Mouse (Mus musculus) heart, embryonic 16.5 days (tissue): Measurements from ENCODE around the gene Mthfd1. TPM values are rescaled to one million over a fixed set of nuclear protein-coding genes. Genes with fewer than 3 reads are reported as not detected.

ENCODE experiments used
- ATAC-seq: fragments of 200-750 bp; cut with Nextera tagmentation; replicated peaks from 2 replicates; pipeline ENCODE4 v1.8.0; 2017; ENCODE audit warnings: moderate number of reproducible peaks; ENCODE audit not compliant: insufficient read depth, low FRiP score; ENCODE audit errors: extremely low read depth
- H3K27ac ChIP-seq: fragments of 300-500 bp; sonication (generic); 2 replicates; pipeline ENCODE4 v1.5.1; 2014; ENCODE audit warnings: mild to moderate bottlenecking, low read length, control low read depth, moderate library complexity
- H3K27me3 ChIP-seq: fragments of 300-500 bp; sonication (generic); 2 replicates; pipeline ENCODE4 v1.6.1; 2014; ENCODE audit warnings: low read length, mixed read lengths; ENCODE audit not compliant: control insufficient read depth, insufficient read depth
- H3K36me3 ChIP-seq: fragments of 300-500 bp; sonication (generic); 2 replicates; pipeline ENCODE4 v1.6.1; 2014; ENCODE audit not compliant: control insufficient read depth, insufficient read depth
- H3K4me1 ChIP-seq: fragments of 300-500 bp; sonication (generic); 2 replicates; pipeline ENCODE4 v1.6.1; 2014; ENCODE audit warnings: low read length, mixed read lengths; ENCODE audit not compliant: control insufficient read depth, insufficient read depth
- H3K4me2 ChIP-seq: fragments of 300-500 bp; sonication (generic); 2 replicates; pipeline ENCODE4 v1.6.1; 2014; ENCODE audit warnings: low read depth, mild to moderate bottlenecking, control low read depth, low read length
- H3K4me3 ChIP-seq: fragments of 300-500 bp; sonication (generic); 2 replicates; pipeline ENCODE4 v1.5.1; 2014; ENCODE audit warnings: mild to moderate bottlenecking, control low read depth, low read length
- H3K9ac ChIP-seq: fragments of 300-500 bp; sonication (generic); 2 replicates; pipeline ENCODE4 v1.6.1; 2014; ENCODE audit warnings: low read length, control low read depth
- H3K9me3 ChIP-seq: fragments of 300-500 bp; sonication (generic); replicated peaks from 2 replicates; pipeline ENCODE4 v1.6.1; 2016; ENCODE audit warnings: low read length; ENCODE audit not compliant: control insufficient read depth
- WGBS: fragments of 180-500 bp; shearing (Covaris S2); extraction: QIAGEN DNeasy Blood & Tissue Kit; methylation state at CpG from one replicate; pipeline ENCODE4 v1.1.7; 2014; 5-methylcytosine and 5-hydroxymethylcytosine counted together
- polyA plus RNA-seq: library from polyadenylated mRNA; unstranded; fragments of >200 nt; fragmentation: Nextera tagmentation; extraction: Ambion mirVana; gene quantifications from 2 replicates; pipeline ENCODE4 v1.2.1, GENCODE M21; 2015

Mthfd1 gene
- polyA plus RNA-seq, 1 experiment from 2014 or later = 45.8 TPM

DNA sequence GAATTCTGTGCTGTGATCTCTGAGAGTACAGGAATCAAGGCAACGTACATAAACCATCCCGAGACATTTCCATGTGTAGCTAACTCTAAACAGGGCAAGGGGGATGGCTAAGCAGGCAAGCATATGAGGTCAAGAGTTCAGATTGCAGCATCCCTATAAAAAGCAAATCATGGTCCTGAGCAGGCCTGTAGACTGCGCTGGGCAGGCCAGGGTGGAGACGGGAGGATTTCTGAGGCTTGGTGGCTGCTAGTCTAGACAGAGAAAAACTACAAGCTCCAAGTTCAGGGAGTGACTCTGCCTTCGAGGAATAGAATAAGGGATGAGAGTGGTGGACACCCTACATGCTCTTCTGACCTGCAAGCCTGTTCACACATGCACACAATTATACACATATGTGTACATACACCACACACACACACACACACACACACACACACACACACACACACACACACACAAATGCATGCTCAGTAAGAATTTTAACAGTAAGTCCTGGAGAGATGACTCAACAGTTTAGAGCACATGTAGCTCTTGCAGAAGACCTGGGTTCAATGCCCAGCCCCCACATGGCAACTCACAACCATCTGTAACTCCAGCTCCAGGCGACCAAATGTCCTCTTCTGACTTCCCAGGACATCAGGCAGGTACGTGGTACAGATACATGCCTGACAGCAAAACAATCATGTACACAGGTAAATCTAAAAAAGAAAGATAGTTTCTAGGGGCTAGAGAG lies 15.1 kb upstream of the Mthfd1 start:
- Histone ChIP-seq H3K27ac (no peak overlapping the region), H3K4me3 (no peak overlapping the region), H3K4me1 (no peaks in the 10 kb centered on the region), H3K27me3 (no peaks in the 10 kb centered on the region), H3K36me3 (no peaks in the 10 kb centered on the region), H3K9me3 (no peaks in the 10 kb centered on the region), H3K4me2 (no peak overlapping the region), H3K9ac (no peak overlapping the region)
- no peak for ATAC-seq
- 59% methylated on average over 7 of the region's 7 CpGs for WGBS

DNA sequence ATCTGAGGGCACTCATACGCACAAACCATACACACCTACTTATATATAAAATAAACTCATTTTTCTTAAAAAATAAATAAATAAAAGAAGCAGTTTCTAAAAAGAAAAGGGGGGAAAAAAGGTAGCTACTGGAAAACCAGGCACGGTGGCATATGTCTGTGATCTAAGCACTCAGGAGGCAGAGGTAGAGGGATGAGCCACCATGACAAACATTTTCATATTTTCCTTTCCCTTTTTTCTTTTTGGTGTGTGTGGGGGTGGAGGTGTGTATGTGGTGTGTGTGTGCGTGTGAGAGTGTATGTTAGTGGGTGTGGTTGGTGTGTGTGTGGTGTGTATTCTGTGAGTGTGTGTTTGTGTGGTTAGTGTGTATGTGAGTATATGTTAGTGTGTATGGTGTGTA lies 14.4 kb upstream of the Mthfd1 start:
- WGBS = 92% methylated on average over 3 of the region's 3 CpGs
- Histone ChIP-seq H3K9ac (no peak overlapping the region), H3K4me3 (no peak overlapping the region), H3K27me3 (no peaks in the 10 kb centered on the region), H3K4me1 (no peaks in the 10 kb centered on the region), H3K27ac (no peak overlapping the region), H3K36me3 (no peaks in the 10 kb centered on the region), H3K4me2 (no peak overlapping the region), H3K9me3 (no peaks in the 10 kb centered on the region)
- no peak for ATAC-seq

DNA sequence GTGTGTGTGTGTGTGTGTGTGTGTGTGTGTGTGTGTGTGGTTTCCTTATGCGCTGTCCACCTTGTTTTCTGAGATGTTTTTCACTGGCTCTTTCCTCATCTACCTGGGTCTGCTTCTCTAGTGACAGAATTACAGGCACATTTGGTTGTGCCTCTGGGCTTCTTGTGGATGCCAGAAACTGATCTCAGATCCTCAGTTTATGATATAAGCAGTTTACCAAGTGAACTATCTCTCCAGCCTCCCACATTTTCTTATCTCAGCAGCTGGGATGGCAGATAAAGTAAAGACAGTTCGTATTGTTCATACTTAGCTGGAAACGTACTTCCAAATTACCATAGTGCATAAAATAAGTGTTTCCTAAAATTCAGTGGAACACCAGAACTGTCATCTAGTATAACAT lies 14.0 kb upstream of the Mthfd1 start:
- Histone ChIP-seq H3K4me2 (no peak overlapping the region), H3K36me3 (no peaks in the 10 kb centered on the region), H3K9ac (no peak overlapping the region), H3K4me1 (no peaks in the 10 kb centered on the region), H3K4me3 (no peak overlapping the region), H3K27me3 (no peaks in the 10 kb centered on the region), H3K9me3 (no peaks in the 10 kb centered on the region), H3K27ac (no peak overlapping the region)
- 62% methylated on average over 3 of the region's 3 CpGs for WGBS
- ATAC-seq = no peak

DNA sequence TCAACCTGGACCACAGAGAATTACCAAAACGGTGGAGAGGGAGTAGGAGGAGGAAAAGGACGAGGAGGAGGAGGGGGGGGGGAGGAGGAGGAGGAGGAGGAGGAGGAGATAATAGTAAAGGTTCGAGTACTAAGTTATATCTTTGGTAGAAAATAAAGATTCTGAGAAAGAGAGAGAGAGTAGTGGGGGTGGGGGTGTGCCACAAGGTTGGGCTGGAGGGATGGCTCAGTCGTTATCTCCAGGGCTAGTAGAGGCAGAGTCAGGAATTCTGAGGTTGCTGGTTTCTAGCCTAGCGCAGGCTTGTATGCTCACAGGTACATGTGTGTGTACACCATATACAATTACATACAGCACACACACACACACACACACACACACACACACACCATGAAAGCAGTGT lies 13.3 kb upstream of the Mthfd1 start:
- no peaks in the 10 kb centered on the region for H3K4me1 ChIP-seq
- ATAC-seq = no peak
- no peaks in the 10 kb centered on the region for H3K9me3 ChIP-seq
- no peaks in the 10 kb centered on the region for H3K36me3 ChIP-seq
- H3K27me3 ChIP-seq = no peaks in the 10 kb centered on the region
- no peak overlapping the region for H3K4me2 ChIP-seq
- no peak overlapping the region for H3K4me3 ChIP-seq
- WGBS = 53% methylated on average over 5 of the region's 5 CpGs
- H3K27ac ChIP-seq = no peak overlapping the region
- no peak overlapping the region for H3K9ac ChIP-seq

DNA sequence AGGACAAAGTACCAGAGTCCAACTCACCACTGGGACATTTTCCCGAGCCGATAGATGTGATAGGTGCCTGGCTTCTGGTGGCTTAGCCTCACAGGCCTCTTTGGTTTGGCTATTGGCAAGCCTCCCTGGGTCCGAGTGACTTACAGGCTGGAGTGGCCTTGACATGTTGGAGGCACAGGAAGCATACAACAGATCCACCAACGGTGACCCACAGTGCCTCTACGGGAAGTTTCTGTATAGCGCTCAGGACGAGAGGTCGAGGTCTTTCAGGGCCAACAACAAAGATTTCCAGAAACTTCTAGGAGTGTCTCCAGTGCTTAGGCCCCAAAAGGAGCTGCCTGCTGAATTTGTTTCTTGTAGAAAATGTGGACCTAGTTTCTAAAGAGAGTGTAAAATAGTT lies 10.1 kb upstream of the Mthfd1 start:
- no peak overlapping the region for H3K4me2 ChIP-seq
- WGBS = 78% methylated on average over 8 of the region's 8 CpGs

DNA sequence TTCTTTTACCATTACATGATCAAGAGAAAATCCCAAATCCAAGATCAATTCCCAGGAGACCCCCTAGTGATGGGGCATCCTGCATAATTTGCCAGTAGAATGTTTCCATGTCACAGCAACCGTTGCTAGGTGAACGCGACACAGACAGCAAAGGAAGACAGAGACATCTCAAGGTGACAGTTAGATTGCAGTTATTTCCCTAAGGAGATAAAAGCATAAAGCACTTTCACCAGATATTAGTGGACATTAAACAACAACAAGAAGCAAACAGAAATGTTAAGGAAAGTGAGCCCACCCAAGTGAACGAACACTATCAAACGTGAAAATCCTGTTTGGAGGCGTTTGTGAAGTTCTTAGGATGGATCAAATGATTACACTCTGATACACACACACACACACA lies 8.5 kb upstream of the Mthfd1 start, which contains the start of gene Tex21:
Tex21 (minus strand) TSS at position 101 of the 400 bp plus-strand sequence.
- Histone ChIP-seq H3K4me3 (no peak within 1 kb of the TSS), H3K9me3 (no peaks in the 10 kb centered on the region)
- 75% methylated on average over 6 of the region's 6 CpGs for WGBS

More for the DNA sequence above, 10.1 kb upstream of the Mthfd1 start:
- Histone ChIP-seq H3K9ac (no peak overlapping the region), H3K27ac (no peak overlapping the region), H3K36me3 (no peaks in the 10 kb centered on the region), H3K4me3 (no peak overlapping the region), H3K9me3 (no peaks in the 10 kb centered on the region), H3K4me1 (no peaks in the 10 kb centered on the region), H3K27me3 (no peaks in the 10 kb centered on the region)
- ATAC-seq = no peak

DNA sequence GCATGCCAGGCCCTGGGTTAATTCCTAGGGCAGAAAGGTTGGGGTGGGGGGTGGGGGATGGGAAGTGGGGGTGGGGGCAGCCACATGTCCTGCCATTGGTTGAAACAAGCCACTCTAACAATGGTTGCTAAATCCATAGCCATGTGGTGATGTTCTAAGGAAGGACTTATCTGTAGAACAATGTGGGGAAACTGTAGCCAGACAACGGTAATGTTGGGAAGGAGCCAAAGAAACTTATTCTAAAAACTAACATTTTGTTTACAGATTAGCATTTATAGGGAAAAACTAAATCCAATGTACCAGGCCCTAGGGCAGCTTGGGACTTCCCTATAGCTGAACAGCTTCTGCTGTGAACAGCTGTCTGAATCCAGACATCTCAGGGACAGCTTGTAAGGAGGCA lies 2.0 kb upstream of the Mthfd1 start:
- Histone ChIP-seq H3K9me3 (no peaks in the 10 kb centered on the region), H3K36me3 (no peaks in the 10 kb centered on the region), H3K27ac (no peak overlapping the region), H3K4me2 (no peak overlapping the region), H3K4me3 (no peak overlapping the region), H3K4me1 (peaks cover 10% of the 10 kb centered on the region), H3K27me3 (no peaks in the 10 kb centered on the region), H3K9ac (no peak overlapping the region)
- ATAC-seq = no peak
- WGBS = 61% methylated on average over 1 of the region's 1 CpGs

More for the DNA sequence above, 8.5 kb upstream of the Mthfd1 start, which contains the start of gene Tex21:
- no peak for ATAC-seq
- H3K4me1 ChIP-seq = no peaks in the 10 kb centered on the region
- no peak within 1 kb of the TSS for H3K27ac ChIP-seq
- H3K36me3 ChIP-seq = no peaks in the 10 kb centered on the region
- no peaks in the 10 kb centered on the region for H3K27me3 ChIP-seq
- H3K4me2 ChIP-seq = no peak within 1 kb of the TSS
- H3K9ac ChIP-seq = no peak within 1 kb of the TSS

DNA sequence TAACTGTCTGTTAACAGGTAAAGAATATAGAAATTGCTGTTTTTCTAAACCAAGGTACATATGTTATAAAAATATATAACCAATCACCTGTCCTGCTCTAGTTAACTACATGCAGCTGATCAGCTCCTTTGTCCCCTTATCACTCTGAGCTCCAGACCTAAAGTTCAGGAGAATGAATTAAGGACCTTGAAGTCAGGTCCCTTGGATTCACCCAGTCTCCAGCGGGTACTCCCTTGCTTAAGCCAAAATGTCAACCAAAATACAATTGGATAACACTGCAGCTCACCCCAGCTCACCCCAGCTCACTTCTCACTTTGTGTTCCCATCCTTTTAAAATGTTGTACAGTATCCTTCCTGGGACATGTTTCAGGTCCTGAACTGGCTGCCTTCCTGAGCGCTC lies 1.5 kb upstream of the Mthfd1 start:
- H3K27ac ChIP-seq = no peak overlapping the region
- peaks cover 10% of the 10 kb centered on the region for H3K4me1 ChIP-seq
- no peak for ATAC-seq
- no peaks in the 10 kb centered on the region for H3K9me3 ChIP-seq
- no peak overlapping the region for H3K4me2 ChIP-seq
- H3K27me3 ChIP-seq = no peaks in the 10 kb centered on the region
- 79% methylated on average over 2 of the region's 2 CpGs for WGBS
- H3K9ac ChIP-seq = no peak overlapping the region
- no peaks in the 10 kb centered on the region for H3K36me3 ChIP-seq
- no peak overlapping the region for H3K4me3 ChIP-seq

- Histone ChIP-seq H3K9ac (no peak overlapping the region), H3K4me1 (peaks cover 10% of the 10 kb centered on the region)
- 66% methylated on average over 8 of the region's 8 CpGs for WGBS
Measured at GRCm38 (mm10) chr12:76253991-76254390, 1.1 kb upstream of the Mthfd1 start.

More at GRCm38 (mm10) chr12:76253991-76254390, 1.1 kb upstream of the Mthfd1 start:
- Histone ChIP-seq H3K4me2 (no peak overlapping the region), H3K9me3 (no peaks in the 10 kb centered on the region), H3K27me3 (no peaks in the 10 kb centered on the region), H3K27ac (no peak overlapping the region), H3K4me3 (no peak overlapping the region), H3K36me3 (no peaks in the 10 kb centered on the region)
- ATAC-seq = no peak
